Mouse (Mus musculus) hindbrain, embryonic 15.5 days (tissue): ENCODE measurements around the gene Ubash3b. TPM values are rescaled to one million over a fixed set of nuclear protein-coding genes. Genes with fewer than 3 reads are reported as not detected.

Source experiments
- ATAC-seq: fragments of 200-750 bp; cut with Nextera tagmentation; 2 replicates; pipeline ENCODE4 v1.8.0; 2017; ENCODE audit warnings: low read depth, moderate number of reproducible peaks, moderate TSS enrichment; ENCODE audit not compliant: low FRiP score
- H3K27ac ChIP-seq: fragments of 300-500 bp; sonication (generic); replicated peaks from 2 replicates; pipeline ENCODE4 v1.5.1; 2015; ENCODE audit warnings: mild to moderate bottlenecking, inconsistent platforms
- H3K27me3 ChIP-seq: fragments of 300-500 bp; sonication (generic); 2 replicates; pipeline ENCODE4 v1.6.1; 2015; ENCODE audit warnings: control low read depth, inconsistent platforms
- H3K36me3 ChIP-seq: fragments of 300-500 bp; sonication (generic); 2 replicates; pipeline ENCODE4 v1.6.1; 2015; ENCODE audit warnings: control low read depth, inconsistent platforms
- H3K4me1 ChIP-seq: fragments of 300-500 bp; sonication (generic); replicated peaks from 2 replicates; pipeline ENCODE4 v1.6.1; 2015; ENCODE audit warnings: control low read depth, inconsistent platforms
- H3K4me2 ChIP-seq: fragments of 300-500 bp; sonication (generic); 2 replicates; pipeline ENCODE4 v1.6.1; 2015; ENCODE audit warnings: moderate library complexity, mild to moderate bottlenecking, inconsistent platforms
- H3K4me3 ChIP-seq: fragments of 300-500 bp; sonication (generic); 2 replicates; pipeline ENCODE4 v1.5.1; 2015; ENCODE audit warnings: mild to moderate bottlenecking, inconsistent platforms
- H3K9ac ChIP-seq: fragments of 300-500 bp; sonication (generic); 2 replicates; pipeline ENCODE4 v1.6.1; 2015; ENCODE audit warnings: inconsistent platforms
- H3K9me3 ChIP-seq: fragments of 300-500 bp; sonication (generic); 2 replicates; pipeline ENCODE4 v1.6.1; 2016; ENCODE audit warnings: control low read depth, inconsistent platforms
- WGBS: fragments of 180-500 bp; shearing (Covaris S2); methylation state at CpG from one replicate; pipeline ENCODE4 v1.1.7; 2015; 5-methylcytosine and 5-hydroxymethylcytosine counted together
- polyA plus RNA-seq: library from polyadenylated mRNA; unstranded; fragments of >200 nt; fragmentation: Nextera tagmentation; extraction: Ambion mirVana; gene quantifications from 2 replicates; pipeline ENCODE4 v1.2.1, GENCODE M21; 2015

The Ubash3b gene
- polyA plus RNA-seq, 1 experiment from 2014 or later = 27.3 TPM

GRCm38 (mm10) chr9:41148600-41148999 lies 12.9 kb downstream of the Ubash3b start:
- peak; percentile 7; the same call in 1 of the 2 replicates for ATAC-seq
- H3K4me3 ChIP-seq = no peak overlapping the region
- peaks cover 59% of the 10 kb centered on the region for H3K4me1 ChIP-seq
- no peak overlapping the region for H3K9ac ChIP-seq
- no peaks in the 10 kb centered on the region for H3K9me3 ChIP-seq
- H3K4me2 ChIP-seq = no peak overlapping the region
- H3K27me3 ChIP-seq = no peaks in the 10 kb centered on the region
- peak overlapping the region; percentile 66 for H3K27ac ChIP-seq
- 48% methylated on average over 7 of the region's 7 CpGs for WGBS
- H3K36me3 ChIP-seq = no peaks in the 10 kb centered on the region

GRCm38 (mm10) chr9:41147203-41147842 lies 14.2 kb downstream of the Ubash3b start:
- peak overlapping the region; percentile 66 for H3K27ac ChIP-seq
- WGBS = 31% methylated on average over 13 of the region's 13 CpGs
- peak overlapping the region; percentile 32 for H3K4me2 ChIP-seq
- H3K4me3 ChIP-seq = no peak overlapping the region
- ATAC-seq = no peak
- no peaks in the 10 kb centered on the region for H3K27me3 ChIP-seq
- H3K9me3 ChIP-seq = no peaks in the 10 kb centered on the region
- peaks cover 51% of the 10 kb centered on the region for H3K4me1 ChIP-seq
- H3K36me3 ChIP-seq = no peaks in the 10 kb centered on the region
- H3K9ac ChIP-seq = no peak overlapping the region

GRCm38 (mm10) chr9:41143825-41144224 lies 17.7 kb downstream of the Ubash3b start:
- no peak overlapping the region for H3K9ac ChIP-seq
- H3K27ac ChIP-seq = no peak overlapping the region
- 85% methylated on average over 15 of the region's 15 CpGs for WGBS
- H3K4me1 ChIP-seq = peaks cover 25% of the 10 kb centered on the region
- no peaks in the 10 kb centered on the region for H3K9me3 ChIP-seq
- H3K27me3 ChIP-seq = no peaks in the 10 kb centered on the region
- H3K4me3 ChIP-seq = no peak overlapping the region
- H3K36me3 ChIP-seq = no peaks in the 10 kb centered on the region
- no peak overlapping the region for H3K4me2 ChIP-seq
- no peak for ATAC-seq

GRCm38 (mm10) chr9:41143115-41143514 lies 18.4 kb downstream of the Ubash3b start:
- WGBS = 89% methylated on average over 3 of the region's 3 CpGs
- Histone ChIP-seq H3K4me2 (no peak overlapping the region), H3K27ac (no peak overlapping the region), H3K9ac (no peak overlapping the region), H3K27me3 (no peaks in the 10 kb centered on the region), H3K9me3 (no peaks in the 10 kb centered on the region), H3K4me1 (peaks cover 18% of the 10 kb centered on the region), H3K4me3 (no peak overlapping the region), H3K36me3 (no peaks in the 10 kb centered on the region)
- no peak for ATAC-seq

GRCm38 (mm10) chr9:41141026-41141425 lies 20.5 kb downstream of the Ubash3b start:
- ATAC-seq = no peak
- Histone ChIP-seq H3K9ac (no peak overlapping the region), H3K9me3 (no peaks in the 10 kb centered on the region), H3K4me3 (no peak overlapping the region), H3K4me2 (no peak overlapping the region), H3K27ac (no peak overlapping the region), H3K4me1 (peaks cover 3% of the 10 kb centered on the region; the same call in 1 of the 2 replicates), H3K27me3 (no peaks in the 10 kb centered on the region), H3K36me3 (no peaks in the 10 kb centered on the region)
- WGBS = 90% methylated on average over 2 of the region's 2 CpGs

GRCm38 (mm10) chr9:41138987-41139808 lies 22.3 kb downstream of the Ubash3b start:
- H3K4me2 ChIP-seq = no peak overlapping the region
- H3K4me1 ChIP-seq = peaks cover 3% of the 10 kb centered on the region; the same call in 1 of the 2 replicates
- no peaks in the 10 kb centered on the region for H3K27me3 ChIP-seq
- WGBS = 87% methylated on average over 6 of the region's 6 CpGs
- no peaks in the 10 kb centered on the region for H3K9me3 ChIP-seq
- no peak overlapping the region for H3K27ac ChIP-seq
- no peak overlapping the region for H3K9ac ChIP-seq
- no peak overlapping the region for H3K4me3 ChIP-seq
- no peak for ATAC-seq
- no peaks in the 10 kb centered on the region for H3K36me3 ChIP-seq

GRCm38 (mm10) chr9:41136691-41137467 lies 24.6 kb downstream of the Ubash3b start:
- Histone ChIP-seq H3K4me1 (peaks cover 3% of the 10 kb centered on the region; the same call in 1 of the 2 replicates), H3K9me3 (no peaks in the 10 kb centered on the region), H3K27me3 (no peaks in the 10 kb centered on the region), H3K27ac (no peak overlapping the region), H3K4me3 (no peak overlapping the region), H3K36me3 (no peaks in the 10 kb centered on the region), H3K9ac (no peak overlapping the region), H3K4me2 (no peak overlapping the region)
- no peak for ATAC-seq
- WGBS = 71% methylated on average over 7 of the region's 7 CpGs

- no peaks in the 10 kb centered on the region for H3K9me3 ChIP-seq
- no peaks in the 10 kb centered on the region for H3K36me3 ChIP-seq
- H3K4me1 ChIP-seq = peaks cover 7% of the 10 kb centered on the region; the same call in 1 of the 2 replicates
- H3K27ac ChIP-seq = no peak overlapping the region
- ATAC-seq = no peak
- no peak overlapping the region for H3K9ac ChIP-seq
- no peak overlapping the region for H3K4me2 ChIP-seq
- H3K4me3 ChIP-seq = no peak overlapping the region
- no peaks in the 10 kb centered on the region for H3K27me3 ChIP-seq
- 97% methylated on average over 2 of the region's 2 CpGs for WGBS
Observed at GRCm38 (mm10) chr9:41136273-41136672, 25.2 kb downstream of the Ubash3b start.

- Histone ChIP-seq H3K9me3 (no peaks in the 10 kb centered on the region), H3K4me2 (no peak overlapping the region), H3K27me3 (no peaks in the 10 kb centered on the region), H3K4me1 (peaks cover 11% of the 10 kb centered on the region; the same call in 1 of the 2 replicates), H3K4me3 (no peak overlapping the region), H3K27ac (no peak overlapping the region), H3K36me3 (no peaks in the 10 kb centered on the region), H3K9ac (no peak overlapping the region)
- 83% methylated on average over 4 of the region's 4 CpGs for WGBS
- no peak for ATAC-seq
Observed at GRCm38 (mm10) chr9:41134907-41135306, 26.6 kb downstream of the Ubash3b start.

- Histone ChIP-seq H3K4me1 (0 out of 2 replicates have a peak, but pooled peaks cover 8% of the 10 kb centered on the region), H3K4me3 (no peak overlapping the region), H3K9me3 (no peaks in the 10 kb centered on the region), H3K36me3 (no peaks in the 10 kb centered on the region), H3K9ac (no peak overlapping the region), H3K27ac (no peak overlapping the region), H3K27me3 (no peaks in the 10 kb centered on the region), H3K4me2 (no peak overlapping the region)
- no peak for ATAC-seq
- WGBS = 81% methylated on average over 8 of the region's 8 CpGs
Observed at GRCm38 (mm10) chr9:41130563-41130962, 30.9 kb downstream of the Ubash3b start.

- 44% methylated on average over 10 of the region's 10 CpGs for WGBS
- Histone ChIP-seq H3K4me1 (0 out of 2 replicates have a peak, but pooled peaks cover 8% of the 10 kb centered on the region), H3K4me3 (no peak overlapping the region), H3K27ac (no peak overlapping the region), H3K36me3 (no peaks in the 10 kb centered on the region), H3K9ac (no peak overlapping the region), H3K9me3 (no peaks in the 10 kb centered on the region), H3K27me3 (no peaks in the 10 kb centered on the region), H3K4me2 (no peak overlapping the region)
- ATAC-seq = peak; percentile 13; the same call in 1 of the 2 replicates
Observed at GRCm38 (mm10) chr9:41129802-41130480, 31.6 kb downstream of the Ubash3b start.
